8 mouse cellular contexts compared by ENCODE assay signal in the genomic region with DNA sequence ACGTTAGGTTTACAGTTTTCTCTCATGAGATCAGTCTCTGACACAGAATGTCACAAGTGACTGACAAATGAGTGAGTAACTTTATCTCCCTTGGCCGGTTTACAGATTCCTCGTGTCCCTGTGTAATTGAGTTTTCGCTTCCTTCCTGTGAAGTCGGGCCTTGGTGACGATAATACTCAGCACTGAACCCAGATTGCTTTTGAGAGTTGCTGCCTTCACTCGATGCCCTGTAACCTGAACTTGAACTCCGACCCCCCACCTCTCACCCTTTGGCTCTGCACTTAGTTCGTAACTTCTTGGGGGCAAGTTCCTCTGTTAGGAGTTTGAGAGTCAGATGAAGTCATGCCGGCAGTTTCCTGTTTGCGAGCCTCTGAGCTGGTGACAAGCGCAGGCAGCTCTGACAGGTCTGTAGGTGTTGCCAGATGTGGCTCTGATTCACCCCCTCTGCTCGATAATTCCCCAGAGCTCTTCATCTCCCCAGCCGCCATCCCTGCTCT.
DNase-seq lines count a peak whose midpoint lies in the region; ATAC-seq and TF ChIP-seq lines count a peak whose summit lies in the region.

No protein-coding gene starts in this region.

- no peaks in the 10 kb centered on the region for H3K36me3 ChIP-seq in lung, postnatal 0 days (ENCODE audit: insufficient read depth, low read length)
- H3K36me3 ChIP-seq in stomach, postnatal 0 days (ENCODE audit: control insufficient read depth, insufficient read depth, low read length) = no peaks in the 10 kb centered on the region

- ATAC-seq in lung, postnatal 0 days = peak; percentile 36; the same call in 1 of the 2 replicates
- no peak; the same call in 1 of the 2 replicates for ATAC-seq in stomach, postnatal 0 days (ENCODE audit: low FRiP score, low TSS enrichment)

- no peaks in the 10 kb centered on the region for H3K27me3 ChIP-seq in lung, postnatal 0 days (replicated peaks; ENCODE audit: insufficient read depth, low read length)
- H3K27me3 ChIP-seq in stomach, postnatal 0 days (ENCODE audit: control insufficient read depth, insufficient read depth, low read length) = no peaks in the 10 kb centered on the region

- DNase-seq in adrenal gland, postnatal 14 days = peak; percentile 26
- DNase-seq in adrenal gland, adult 8-10 months = no peak
- peak; percentile 31 for DNase-seq in spleen, adult 12 weeks (ENCODE audit: low spot score)
- DNase-seq in spleen, postnatal 4 days (ENCODE audit: low spot score in 2 of 2) = no peak
- peak; percentile 60 for DNase-seq in lung, postnatal 0 days (ENCODE audit: low spot score)
- DNase-seq in thymus, postnatal 36 days = peak; percentile 58 to 66
- DNase-seq in retina, postnatal 1 day = no peak
- DNase-seq in stomach, postnatal 0 days (ENCODE audit: low spot score) = no peak

- TF ChIP-seq EP300 in lung, postnatal 0 days (IDR thresholded peaks at IDR 0.05) = peak; percentile 82; the same call in 1 of the 2 replicates
- no peak for TF ChIP-seq EP300 in stomach, postnatal 0 days (optimal IDR thresholded peaks at IDR 0.05)

- H3K4me3 ChIP-seq in lung, postnatal 0 days (ENCODE audit: low read depth, low read length) = no peak overlapping the region
- no peak overlapping the region for H3K4me3 ChIP-seq in stomach, postnatal 0 days (ENCODE audit: low read depth, low read length)

- no peak overlapping the region for H3K4me2 ChIP-seq in lung, postnatal 0 days (replicated peaks; ENCODE audit: low read depth, low read length)
- H3K4me2 ChIP-seq in stomach, postnatal 0 days (replicated peaks; ENCODE audit: low read depth) = no peak overlapping the region

- 27% methylated on average over 14 of the region's 14 CpGs for WGBS in lung, postnatal 0 days
- 54% methylated on average over 14 of the region's 14 CpGs for WGBS in stomach, postnatal 0 days

- no peaks in the 10 kb centered on the region for H3K9me3 ChIP-seq in lung, postnatal 0 days (ENCODE audit: low read length)
- no peaks in the 10 kb centered on the region for H3K9me3 ChIP-seq in stomach, postnatal 0 days (ENCODE audit: control insufficient read depth, low read length)

- no peak overlapping the region for H3K9ac ChIP-seq in lung, postnatal 0 days (replicated peaks; ENCODE audit: low read depth)
- no peak overlapping the region for H3K9ac ChIP-seq in stomach, postnatal 0 days (ENCODE audit: low read length)

- TF ChIP-seq CTCF in lung, postnatal 0 days (IDR thresholded peaks at IDR 0.05) = no peak
- no peak for TF ChIP-seq CTCF in stomach, postnatal 0 days (IDR thresholded peaks at IDR 0.05; ENCODE audit: low read depth)

- no peak overlapping the region for H3K27ac ChIP-seq in lung, postnatal 0 days (ENCODE audit: low read length)
- H3K27ac ChIP-seq in stomach, postnatal 0 days (replicated peaks) = no peak overlapping the region

- peaks cover 10% of the 10 kb centered on the region; the same call in 1 of the 2 replicates for H3K4me1 ChIP-seq in lung, postnatal 0 days (ENCODE audit: insufficient read depth, low read depth, low read length)
- H3K4me1 ChIP-seq in stomach, postnatal 0 days (replicated peaks; ENCODE audit: control insufficient read depth, insufficient read depth) = no peaks in the 10 kb centered on the region

Comparison
In these comparisons a context has a peak if more than half of its experiments do, and no peak if none do; other contexts are left out.
1. DNase-seq: peak in adrenal gland, postnatal 14 days (single experiment), spleen, adult 12 weeks (single experiment), lung, postnatal 0 days (single experiment) and thymus, postnatal 36 days (2 of 2); none in adrenal gland, adult 8-10 months (single experiment), spleen, postnatal 4 days (0 of 2), retina, postnatal 1 day (single experiment) and stomach, postnatal 0 days (single experiment).